ENCODE assay signal across 8 mouse cellular contexts in the genomic region with DNA sequence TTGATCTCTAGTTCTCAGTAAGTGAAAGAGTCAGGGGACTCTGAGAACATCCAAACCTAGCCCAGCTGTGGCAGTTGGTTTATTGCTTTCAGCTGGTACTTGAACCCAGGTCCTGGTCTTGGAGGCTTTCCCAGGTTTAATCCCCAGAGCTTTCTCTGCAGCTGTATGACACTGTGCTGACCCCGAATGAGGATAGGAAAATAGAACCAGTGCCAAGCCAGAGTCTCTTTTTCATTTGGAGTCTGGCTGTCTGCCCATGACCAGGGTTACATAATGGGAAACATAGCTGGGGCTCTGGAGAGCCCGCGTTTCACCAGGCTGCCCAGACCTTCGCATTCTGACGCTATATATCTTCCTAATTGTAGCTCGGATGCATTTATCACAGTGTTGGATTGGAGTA.
DNase-seq lines count a peak whose midpoint lies in the region; ATAC-seq and TF ChIP-seq lines count a peak whose summit lies in the region.

No protein-coding gene starts in this region.

- H3K9ac ChIP-seq in midbrain, embryonic 11.5 days (ENCODE audit: low read length): no peak overlapping the region

- DNase-seq in embryo, embryonic 11 days: peak; percentile 61
- no peak for DNase-seq in embryo, embryonic 10 days (ENCODE audit: low spot score)
- DNase-seq in cerebellum, adult 8-10 months: peak; percentile 64
- DNase-seq in gastrocnemius, postnatal 4 days (ENCODE audit: low spot score in 2 of 2): peak; percentile 83 to 95
- peak; percentile 98 for DNase-seq in kidney, adult 2 months
- DNase-seq in limb, embryonic 10.5 days (ENCODE audit: low spot score): peak; percentile 35
- DNase-seq in ovary, postnatal 10 days (ENCODE audit: low spot score): peak; percentile 69
- no peak for DNase-seq in midbrain, embryonic 11.5 days (ENCODE audit: low spot score, missing footprints)

- H3K4me3 ChIP-seq in kidney, adult 2 months (ENCODE audit: insufficient read depth, low read depth, low read length): no peak overlapping the region
- no peak overlapping the region for H3K4me3 ChIP-seq in limb, embryonic 10.5 days
- H3K4me3 ChIP-seq in midbrain, embryonic 11.5 days (ENCODE audit: low read depth, low read length): no peak overlapping the region

- H3K4me2 ChIP-seq in midbrain, embryonic 11.5 days: no peak overlapping the region

- no peak for TF ChIP-seq CTCF in kidney, adult 2 months (conservative IDR thresholded peaks at IDR 0.05; ENCODE audit: insufficient read depth, insufficient read length, low read depth, low read length)

- peaks cover 20% of the 10 kb centered on the region for H3K4me1 ChIP-seq in kidney, adult 2 months (ENCODE audit: control insufficient read depth, insufficient read depth, low read length)
- peaks cover 71% of the 10 kb centered on the region for H3K4me1 ChIP-seq in limb, embryonic 10.5 days
- H3K4me1 ChIP-seq in midbrain, embryonic 11.5 days (ENCODE audit: control insufficient read depth, insufficient read depth, low read length): no peaks in the 10 kb centered on the region

- no peak for TF ChIP-seq POLR2A in kidney, adult 2 months (IDR thresholded peaks at IDR 0.05; ENCODE audit: low read depth, low read length)

- ATAC-seq in midbrain, embryonic 11.5 days (ENCODE audit: low FRiP score): no peak

- no peaks in the 10 kb centered on the region; the same call in 1 of the 2 replicates for H3K36me3 ChIP-seq in kidney, adult 2 months (ENCODE audit: control insufficient read depth, insufficient read depth, low read length)
- peaks cover 46% of the 10 kb centered on the region for H3K36me3 ChIP-seq in limb, embryonic 10.5 days
- peaks cover 2% of the 10 kb centered on the region; the same call in 1 of the 2 replicates for H3K36me3 ChIP-seq in midbrain, embryonic 11.5 days (ENCODE audit: control insufficient read depth, insufficient read depth, low read length)

- WGBS in kidney, adult 2 months: 3% methylated on average over 6 of the region's 6 CpGs
- 58% methylated on average over 6 of the region's 6 CpGs for whole genome bisulfite sequencing in limb, embryonic 10.5 days
- WGBS in midbrain, embryonic 11.5 days: 85% methylated on average over 6 of the region's 6 CpGs

- H3K27ac ChIP-seq in kidney, adult 2 months (ENCODE audit: insufficient read depth, low read depth, low read length): peak overlapping the region; percentile 39
- peak overlapping the region; percentile 72; the same call in 1 of the 2 replicates for H3K27ac ChIP-seq in limb, embryonic 10.5 days
- H3K27ac ChIP-seq in midbrain, embryonic 11.5 days (ENCODE audit: low read depth, low read length): no peak overlapping the region

- H3K27me3 ChIP-seq in kidney, adult 2 months (replicated peaks; ENCODE audit: control insufficient read depth, insufficient read depth, low read length): no peaks in the 10 kb centered on the region
- no peaks in the 10 kb centered on the region for H3K27me3 ChIP-seq in limb, embryonic 10.5 days (ENCODE audit: low read depth, poor library complexity, severe bottlenecking)
- H3K27me3 ChIP-seq in midbrain, embryonic 11.5 days (ENCODE audit: control insufficient read depth, insufficient read depth, low read length): no peaks in the 10 kb centered on the region

- no peaks in the 10 kb centered on the region for H3K9me3 ChIP-seq in limb, embryonic 10.5 days (replicated peaks)
- H3K9me3 ChIP-seq in midbrain, embryonic 11.5 days (ENCODE audit: control insufficient read depth, low read length): no peaks in the 10 kb centered on the region

Comparison
In these comparisons a context has a peak if more than half of its experiments do, and no peak if none do; other contexts are left out.
1. DNase-seq: peak in embryo, embryonic 11 days (single experiment), cerebellum, adult 8-10 months (single experiment), gastrocnemius, postnatal 4 days (2 of 2), kidney, adult 2 months (single experiment), limb, embryonic 10.5 days (single experiment) and ovary, postnatal 10 days (single experiment); none in embryo, embryonic 10 days (single experiment) and midbrain, embryonic 11.5 days (single experiment).